Mouse (Mus musculus) left cerebral cortex, adult 18-20 months (tissue): Measurements from ENCODE around the gene Dpf3. TPM values are rescaled to one million over a fixed set of nuclear protein-coding genes. Genes with fewer than 3 reads are reported as not detected.

ENCODE experiments used
- DNase-seq, 2 experiments: peaks; one replicate each; pipeline ENCODE4 v3.0.0; 2021 to 2022; ENCODE audit warnings: low spot score in 2 of 2, mixed read lengths in 1 of 2
- total RNA-seq, 2 experiments: library from RNA; stranded (reverse); gene quantifications; 2 replicates each; pipeline ENCODE4 v1.2.3; 2021

The Dpf3 gene
- total RNA-seq, 2 experiments from 2014 or later = 4.9 to 5.6 TPM

DNA sequence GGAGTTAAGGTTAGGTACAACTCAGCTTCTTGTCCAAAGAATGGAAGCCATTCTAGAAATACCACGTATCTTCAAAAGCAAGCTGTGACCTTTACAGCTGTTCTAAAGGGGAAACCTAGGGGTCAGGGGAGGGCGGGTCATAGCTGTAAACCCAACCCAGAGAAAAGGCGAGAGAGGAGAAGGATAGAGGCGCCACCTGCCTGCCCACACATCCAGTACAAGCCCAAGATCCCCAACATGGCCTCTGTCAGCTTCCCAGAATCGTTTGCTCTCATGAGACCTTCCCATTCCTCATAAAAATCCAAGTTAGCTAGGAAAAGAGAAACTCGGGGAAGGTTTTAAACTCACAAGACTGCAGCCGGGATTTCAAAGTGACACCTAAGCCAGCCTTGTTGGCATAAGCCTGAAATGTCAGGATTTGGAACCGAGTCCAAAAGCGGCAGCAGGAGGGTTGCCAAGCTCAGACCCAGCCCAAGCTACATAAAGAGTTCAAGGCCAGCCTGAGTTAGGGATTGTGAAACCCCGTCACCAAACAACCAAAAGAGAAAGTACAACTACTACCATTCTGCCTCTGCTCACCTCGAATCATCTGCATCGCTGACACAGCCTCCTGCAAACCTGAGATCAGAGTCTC lies 63.3 kb downstream of the Dpf3 start:
- no peak for DNase-seq

DNA sequence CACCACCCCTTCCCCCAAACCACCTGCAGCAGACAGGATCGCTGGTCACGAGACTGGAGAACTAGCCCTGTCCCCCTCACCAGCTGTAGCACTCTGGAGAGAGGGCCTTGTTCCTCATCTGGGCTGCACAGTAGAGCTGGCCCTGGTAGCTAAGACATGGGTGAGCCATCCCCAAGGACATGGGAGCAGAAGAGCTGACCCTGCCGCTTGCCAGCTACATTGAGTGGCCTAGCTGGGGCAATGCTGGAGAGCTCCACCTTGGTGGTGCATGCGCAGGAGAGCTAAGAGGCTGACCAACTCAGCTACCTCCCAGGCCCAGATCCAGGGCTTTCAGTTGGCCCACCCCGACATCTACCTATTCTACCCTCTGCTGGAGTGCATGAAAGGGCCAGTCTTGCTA lies 67.2 kb downstream of the Dpf3 start:
- no peak for DNase-seq

DNA sequence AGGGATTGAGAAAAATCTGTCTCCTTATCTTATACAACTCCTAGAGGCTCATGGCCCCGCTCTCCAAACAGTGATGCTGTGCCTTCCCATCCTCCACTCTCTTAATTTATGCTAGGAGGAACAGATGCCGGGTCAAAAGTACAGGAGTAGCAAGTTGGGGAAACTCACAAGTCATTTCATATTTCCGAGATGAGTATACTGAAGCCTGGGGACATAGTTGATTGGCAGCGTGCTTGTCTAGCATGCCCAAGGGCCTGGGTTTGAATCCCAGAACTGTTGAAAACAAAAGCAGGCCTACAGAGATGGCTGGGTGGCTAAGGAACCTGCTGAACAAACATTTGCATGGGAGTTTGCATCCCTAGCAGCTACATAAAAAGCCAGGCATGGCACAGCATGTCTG lies 72.3 kb downstream of the Dpf3 start:
- DNase-seq = no peak

DNA sequence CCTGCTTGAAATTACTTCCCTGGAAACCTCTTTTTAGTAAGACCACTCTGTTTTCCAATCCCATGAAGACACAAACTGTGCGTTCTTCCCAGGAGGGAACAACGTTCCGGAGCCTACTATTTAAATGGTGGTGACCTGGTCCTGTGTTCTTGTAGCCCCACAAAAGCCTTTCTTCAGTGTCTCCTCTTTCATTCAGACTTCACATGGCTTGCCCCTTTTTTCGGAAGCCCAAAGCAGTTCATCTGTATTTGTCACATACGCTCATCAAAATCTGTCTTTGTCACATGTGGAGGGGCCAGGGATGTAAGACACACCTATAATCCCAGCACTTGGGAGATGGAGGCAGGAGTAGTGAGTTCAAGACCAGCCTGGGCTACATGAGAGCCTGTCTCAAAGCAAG lies 73.8 kb downstream of the Dpf3 start:
- no peak for DNase-seq

DNA sequence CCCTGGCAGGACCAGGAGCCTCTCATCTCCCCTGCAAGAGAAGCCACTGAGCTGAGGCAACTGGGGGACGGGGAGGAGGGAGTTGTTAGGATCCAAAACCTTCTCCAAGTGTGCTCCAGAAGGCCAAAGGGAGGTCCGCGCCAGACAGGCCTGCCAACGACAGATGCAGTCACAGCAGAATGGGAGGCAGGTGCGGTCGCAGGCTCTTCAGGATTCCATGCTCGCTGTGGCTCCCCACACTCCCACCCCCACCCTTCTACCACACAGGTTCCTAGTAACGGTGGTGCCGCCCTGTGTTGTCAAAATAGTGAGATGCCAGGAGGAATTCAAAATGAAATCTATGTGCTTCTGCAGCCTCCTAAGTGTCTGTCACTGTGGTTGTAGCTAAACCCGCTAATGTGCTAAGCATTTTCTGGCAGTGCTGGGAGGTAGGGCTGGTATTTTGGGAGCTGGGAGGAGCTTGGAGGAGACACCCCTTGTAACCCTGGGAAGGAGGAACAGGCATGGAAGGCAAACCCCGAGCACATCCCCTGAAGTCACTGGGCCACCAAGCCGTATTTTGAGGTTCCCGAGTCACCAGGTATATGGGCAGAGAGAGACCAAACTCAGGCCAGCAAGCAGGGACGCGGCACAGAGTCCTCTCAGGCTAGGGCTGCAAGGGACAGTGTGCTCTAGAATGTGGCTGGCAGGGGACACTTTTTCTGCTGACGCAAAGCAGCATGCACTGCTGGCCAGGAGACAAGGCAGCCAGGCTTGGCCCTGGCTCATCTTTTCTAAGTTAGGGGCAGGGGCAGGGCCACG lies 75.6 kb downstream of the Dpf3 start:
- peak; percentile 41 to 51 for DNase-seq

DNA sequence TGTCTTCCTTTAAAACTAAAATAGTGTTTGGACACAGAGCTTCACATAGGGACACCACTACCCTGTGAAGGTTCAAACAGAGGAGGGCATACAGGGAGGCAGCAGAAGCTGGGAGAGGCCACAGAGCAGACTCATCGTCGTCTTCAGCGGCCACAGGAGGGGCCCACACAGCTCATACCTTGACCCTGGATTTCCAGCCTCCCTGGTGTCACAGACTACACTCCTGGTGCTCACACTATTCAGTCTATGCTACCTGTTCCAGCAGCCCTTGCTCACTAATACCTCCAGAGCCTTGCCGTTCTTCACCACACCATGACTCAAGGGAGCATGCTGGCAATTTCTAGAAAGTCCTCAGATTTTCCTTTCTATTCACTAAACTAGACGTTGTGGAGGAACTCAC lies 76.5 kb downstream of the Dpf3 start:
- DNase-seq = no peak

DNA sequence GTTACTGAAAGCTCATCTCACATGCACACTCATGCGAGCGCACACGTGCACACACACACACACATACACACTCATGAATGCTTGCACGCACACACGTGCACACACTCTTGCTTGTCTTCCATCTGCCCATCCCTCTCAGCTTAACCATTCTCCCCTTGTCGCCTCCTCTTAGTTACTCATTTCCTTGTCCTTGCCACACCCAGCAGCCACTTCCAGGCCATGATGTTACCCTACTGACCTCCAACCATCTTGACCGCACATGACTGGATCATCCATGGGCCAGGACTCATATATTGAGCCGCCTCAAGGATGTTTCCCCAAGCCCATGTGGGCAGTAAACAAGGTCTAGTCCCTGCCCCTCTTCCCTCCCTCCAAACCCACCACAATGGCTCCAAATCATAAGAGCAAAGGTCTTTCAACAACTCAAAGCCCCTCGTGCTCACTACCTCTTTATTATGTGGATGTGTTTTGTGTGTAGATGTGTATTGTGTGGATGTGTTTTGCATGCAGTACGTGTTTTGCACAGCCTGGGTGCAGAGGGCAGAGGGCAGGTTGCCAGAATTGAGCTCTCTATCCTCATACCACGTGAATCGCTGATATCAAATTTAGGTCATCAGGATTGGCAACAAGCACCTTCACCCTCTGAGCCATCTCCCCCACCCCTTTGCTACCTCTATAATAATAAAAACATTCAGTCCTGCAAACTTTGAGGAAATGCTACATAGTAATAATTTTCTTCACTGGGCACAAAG lies 82.0 kb downstream of the Dpf3 start:
- DNase-seq = no peak

DNA sequence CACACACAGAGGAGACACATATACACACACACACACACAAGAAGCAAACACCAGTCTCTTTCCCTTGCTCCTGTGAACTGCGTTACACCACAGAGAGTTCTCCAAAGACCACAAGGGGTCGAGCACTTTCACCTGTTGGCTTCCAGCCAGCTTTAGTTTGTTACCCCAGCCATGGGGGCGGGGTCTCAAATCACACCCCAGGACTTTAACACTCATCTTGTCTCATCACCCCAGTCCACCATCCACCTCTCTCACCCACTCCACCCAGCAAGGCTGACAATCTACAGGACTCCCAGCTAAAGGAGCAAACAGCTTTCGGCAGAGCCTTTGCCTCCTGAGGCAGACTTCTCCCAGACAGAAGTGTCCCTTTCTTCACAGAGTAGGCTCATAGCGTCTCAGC lies 85.2 kb downstream of the Dpf3 start:
- no peak for DNase-seq

DNA sequence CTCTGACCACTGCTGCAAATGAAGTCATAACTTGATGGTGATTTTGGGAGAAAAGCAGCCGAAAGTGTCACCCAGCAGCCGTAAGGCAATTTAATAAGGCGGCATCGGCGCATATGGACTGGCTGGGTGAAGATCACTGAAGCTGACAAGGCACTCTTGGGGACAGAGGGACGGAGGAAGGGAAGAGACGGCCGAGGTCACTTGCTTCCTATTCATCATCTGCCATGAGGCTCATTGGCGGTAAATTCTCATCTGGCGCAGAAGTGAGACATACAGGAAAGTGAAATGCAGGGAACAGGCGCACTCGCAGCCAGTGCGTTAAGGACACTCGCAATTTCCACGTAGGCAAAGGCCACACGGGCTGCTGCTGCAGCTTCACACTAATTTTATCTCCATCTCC lies 95.5 kb downstream of the Dpf3 start:
- DNase-seq = no peak

DNA sequence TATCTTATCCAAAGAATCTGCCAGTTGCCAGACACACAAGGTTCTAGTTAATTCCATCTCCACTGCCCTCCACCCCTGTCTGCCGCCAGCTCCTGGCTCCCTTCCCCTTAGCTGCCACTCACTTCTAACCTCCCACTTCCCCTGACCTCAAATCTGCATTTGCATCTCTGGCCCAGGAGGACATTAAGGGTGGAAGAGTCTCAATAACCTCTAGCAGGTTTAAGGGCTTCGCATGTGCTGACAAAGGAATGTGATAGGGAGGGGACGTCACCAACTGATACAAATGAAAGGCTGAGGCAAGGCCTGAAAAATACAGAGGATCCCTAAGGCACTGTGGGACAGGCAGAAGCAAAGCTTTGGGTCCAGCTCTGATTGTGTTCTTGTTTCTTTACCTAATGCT lies 100.0 kb downstream of the Dpf3 start:
- no peak for DNase-seq

DNA sequence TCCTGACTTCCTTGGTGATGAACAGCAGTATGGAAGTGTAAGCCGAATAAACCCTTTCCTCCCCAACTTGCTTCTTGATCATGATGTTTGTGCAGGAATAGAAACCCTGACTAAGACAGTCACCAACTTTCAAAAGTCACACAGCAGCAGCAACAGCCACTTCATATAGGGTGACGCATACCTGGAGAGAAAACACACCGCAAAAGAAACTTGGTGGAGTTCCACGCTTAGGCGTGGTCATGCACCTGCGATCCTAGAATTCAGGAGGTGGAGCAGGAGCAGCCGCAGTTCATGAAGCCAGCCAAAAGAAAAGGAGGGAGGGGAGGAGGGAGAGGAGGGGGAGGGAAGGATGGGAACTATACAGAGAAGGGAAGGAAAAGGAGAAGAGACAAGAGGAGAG lies 106.4 kb downstream of the Dpf3 start:
- DNase-seq = no peak

DNA sequence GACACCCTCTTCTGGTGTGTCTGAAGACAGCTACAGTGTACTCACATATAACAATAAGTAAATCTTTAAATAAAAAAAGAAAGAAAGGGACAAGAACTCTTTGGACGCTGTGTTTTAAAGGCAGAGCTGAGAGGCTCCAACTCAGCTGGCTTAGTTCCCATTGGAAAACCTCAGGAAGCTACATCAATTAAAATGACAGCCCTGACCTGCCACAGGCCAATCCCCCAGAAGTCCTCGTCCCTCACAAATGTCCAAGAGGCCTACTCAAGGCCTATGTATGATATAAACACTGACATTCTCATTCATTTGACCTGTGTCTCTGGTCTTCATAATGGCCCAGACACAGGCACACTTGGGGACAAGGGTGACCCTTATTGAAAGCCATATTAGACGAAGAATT lies 107.5 kb downstream of the Dpf3 start:
- DNase-seq = no peak

DNA sequence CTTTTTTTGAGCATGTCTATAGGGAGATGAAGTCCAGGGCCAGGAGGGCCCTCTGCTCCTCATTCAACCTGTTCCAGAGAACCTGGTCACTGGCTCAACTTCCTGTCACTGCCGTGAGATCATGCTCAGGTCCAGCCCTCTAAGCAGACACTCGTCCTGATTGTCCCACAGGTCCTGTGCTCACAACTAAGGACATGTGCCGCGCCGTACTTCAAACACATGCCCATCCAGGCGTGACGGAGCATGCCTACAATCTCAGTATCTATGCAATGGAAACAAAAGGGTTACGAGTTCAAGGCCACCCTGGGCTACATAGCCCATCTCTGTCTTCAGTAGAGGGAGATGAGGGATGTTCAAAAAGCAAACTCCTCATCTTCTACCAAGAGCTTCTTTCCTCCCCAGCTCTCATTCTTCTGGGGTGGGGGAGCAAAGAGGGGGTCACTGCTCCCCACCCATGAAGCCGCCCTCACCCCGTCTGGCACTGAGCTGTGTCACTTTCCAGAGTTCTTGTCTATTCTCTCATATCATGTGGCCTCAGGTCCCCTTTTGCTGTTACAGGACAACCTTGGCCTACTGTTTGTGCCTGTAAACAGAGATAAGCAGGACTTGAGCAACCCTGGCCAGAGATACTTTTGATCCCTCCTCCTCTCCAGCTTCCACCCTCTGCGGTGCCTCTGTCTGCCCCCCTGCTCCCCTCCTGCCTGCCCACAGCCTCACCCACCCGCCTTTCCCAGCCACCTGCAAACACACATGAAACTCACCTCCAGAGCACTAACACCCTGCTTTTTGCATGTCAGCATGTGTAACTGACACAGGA lies 112.3 kb downstream of the Dpf3 start:
- no peak for DNase-seq

DNA sequence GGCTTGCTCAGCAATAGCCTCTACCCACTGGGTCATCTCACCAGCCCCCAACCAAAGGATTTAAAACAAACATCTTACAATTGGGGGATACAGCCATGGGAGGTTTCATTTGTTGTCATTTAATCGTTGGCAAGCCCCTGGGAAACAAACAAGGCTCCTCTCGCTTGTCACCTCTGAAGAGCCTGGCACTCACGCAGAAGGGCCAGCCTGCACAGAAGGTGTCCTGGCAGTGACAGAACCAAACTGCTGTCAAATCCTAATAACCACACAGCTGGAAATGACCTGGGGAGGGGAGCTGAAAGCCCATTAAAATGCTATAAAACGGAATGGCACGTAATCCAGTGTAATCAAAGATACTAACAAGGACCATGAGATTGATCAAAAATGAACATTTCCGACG lies 114.4 kb downstream of the Dpf3 start:
- no peak for DNase-seq

DNA sequence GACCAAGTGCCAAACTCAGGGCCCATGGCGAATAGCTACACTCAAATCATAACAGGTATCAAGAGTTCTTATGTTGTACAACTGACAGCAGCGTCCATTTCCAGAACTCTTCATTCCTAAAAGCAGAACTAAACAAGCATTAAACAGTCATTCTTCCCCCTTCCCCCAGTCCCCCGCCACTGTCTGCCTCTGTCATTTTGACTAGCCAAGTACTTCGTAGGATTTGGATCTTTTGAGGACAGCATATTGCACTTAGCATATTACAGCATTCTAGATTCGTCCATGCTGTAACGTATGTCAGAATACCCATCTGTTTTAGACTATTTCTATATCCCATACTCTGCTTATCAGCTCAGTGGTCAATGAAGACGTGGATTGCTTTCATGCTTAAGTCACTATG lies 115.2 kb downstream of the Dpf3 start:
- no peak for DNase-seq

DNA sequence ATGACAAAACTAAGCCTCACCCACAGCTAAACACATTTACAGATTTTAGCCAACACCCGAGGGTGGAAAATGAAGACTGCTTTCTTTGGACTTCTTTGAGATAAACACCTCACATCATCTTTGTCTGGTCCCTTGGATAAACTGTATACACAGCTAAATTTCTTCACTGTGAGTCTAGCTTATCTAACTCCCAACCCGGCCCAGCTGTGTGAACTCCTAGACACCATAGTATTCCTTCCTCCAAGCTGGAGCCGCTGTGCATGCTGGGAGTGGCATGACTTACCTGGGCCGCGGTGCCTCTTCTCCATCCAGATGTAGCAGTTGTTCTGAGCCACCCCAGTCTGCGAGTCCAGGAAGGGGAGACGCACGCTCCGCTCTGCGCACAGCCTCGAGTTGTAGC lies 117.3 kb downstream of the Dpf3 start:
- no peak for DNase-seq

DNA sequence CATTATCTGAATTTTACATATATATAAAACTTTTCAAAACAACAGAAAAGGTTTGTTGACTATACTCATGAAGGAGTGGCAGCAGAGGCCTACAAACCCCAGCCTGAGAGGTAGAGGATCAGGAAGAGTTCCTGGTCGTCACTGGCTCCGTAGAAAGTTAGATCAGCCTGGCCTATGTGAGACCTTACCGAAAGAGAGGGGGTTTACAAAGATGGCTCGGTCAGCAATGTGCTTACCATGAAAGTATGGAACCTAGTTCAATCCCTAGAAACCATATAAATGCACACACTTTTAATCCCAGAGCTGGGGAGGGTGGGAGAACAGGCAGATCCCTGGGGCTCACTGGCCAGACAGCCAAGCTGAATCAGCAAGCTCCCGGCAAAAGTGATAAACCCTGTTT lies 118.1 kb downstream of the Dpf3 start:
- no peak for DNase-seq

DNA sequence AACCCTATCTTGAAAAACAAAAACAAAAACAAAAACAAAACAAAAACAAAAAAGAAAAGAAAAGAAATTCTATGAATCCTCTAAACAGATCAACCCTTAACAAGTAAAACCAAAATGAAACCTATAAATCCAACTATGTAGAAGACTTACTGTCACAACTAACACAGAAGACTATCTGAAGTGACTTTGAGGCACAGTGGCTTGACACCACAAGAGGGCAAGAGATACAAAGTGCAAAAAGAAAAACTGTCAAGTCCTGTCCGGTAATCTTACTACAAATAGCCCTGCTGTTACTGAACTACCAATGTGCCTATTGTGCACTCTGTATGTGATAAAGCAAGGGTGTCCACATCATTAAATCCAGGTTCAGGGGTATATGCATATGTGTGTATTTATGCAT lies 120.0 kb downstream of the Dpf3 start:
- no peak for DNase-seq

DNA sequence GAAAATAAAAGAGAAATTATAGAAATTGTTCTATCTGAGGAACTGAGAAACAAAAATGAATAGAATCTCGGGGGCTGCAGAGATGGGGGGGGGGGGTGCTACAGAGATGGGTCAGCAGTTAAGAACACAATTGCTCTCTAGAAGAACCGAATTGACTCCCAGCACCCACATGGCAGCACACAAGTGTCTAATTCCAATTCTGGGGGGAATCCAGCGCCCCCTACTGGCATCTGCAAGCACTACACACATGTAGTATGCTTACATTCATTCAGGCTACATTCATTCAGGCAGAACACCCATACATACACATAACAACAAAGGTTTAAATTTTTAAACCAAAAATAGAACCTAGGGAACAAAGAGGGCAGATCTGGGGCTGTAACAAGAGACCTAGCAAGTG lies 122.7 kb downstream of the Dpf3 start:
- DNase-seq = no peak

DNA sequence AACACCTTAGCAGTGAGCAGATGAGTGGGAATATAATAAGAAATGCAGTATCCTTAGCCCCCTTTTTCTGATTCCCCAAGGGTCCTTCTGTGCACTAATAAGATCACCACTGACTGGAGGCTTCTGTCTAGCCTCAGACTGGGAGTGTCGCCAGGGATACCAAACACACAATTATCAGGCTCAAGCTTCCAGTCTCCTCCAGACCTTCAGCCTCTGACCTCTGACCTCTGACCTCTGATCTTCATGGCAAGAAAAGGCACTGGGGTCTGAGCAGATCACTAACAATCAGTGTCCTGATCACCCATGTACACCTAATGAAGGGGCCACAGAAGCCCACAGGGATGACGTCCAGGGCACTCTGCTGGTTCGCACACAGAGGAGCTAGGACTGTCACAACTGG lies 125.7 kb downstream of the Dpf3 start:
- DNase-seq = no peak

DNA sequence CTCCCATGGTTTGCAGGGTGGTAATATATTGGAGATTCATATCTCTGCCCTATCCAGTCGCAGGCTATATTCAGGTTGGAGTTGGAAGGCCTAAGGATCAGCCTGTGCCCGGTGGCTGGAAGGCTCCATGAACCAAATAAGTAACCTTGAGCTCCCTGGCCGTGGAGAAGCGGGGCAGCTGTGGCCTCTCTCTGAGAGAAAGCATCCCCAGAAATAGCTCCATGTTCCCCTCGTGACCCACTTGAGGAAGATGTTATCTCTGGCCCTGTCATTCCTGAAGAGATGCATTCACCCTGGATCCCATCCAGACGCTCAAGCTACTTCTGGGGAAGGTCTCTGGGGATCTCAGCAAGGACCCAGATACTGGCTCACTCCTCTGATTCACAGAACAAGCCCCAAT lies 134.9 kb downstream of the Dpf3 start:
- DNase-seq = no peak

DNA sequence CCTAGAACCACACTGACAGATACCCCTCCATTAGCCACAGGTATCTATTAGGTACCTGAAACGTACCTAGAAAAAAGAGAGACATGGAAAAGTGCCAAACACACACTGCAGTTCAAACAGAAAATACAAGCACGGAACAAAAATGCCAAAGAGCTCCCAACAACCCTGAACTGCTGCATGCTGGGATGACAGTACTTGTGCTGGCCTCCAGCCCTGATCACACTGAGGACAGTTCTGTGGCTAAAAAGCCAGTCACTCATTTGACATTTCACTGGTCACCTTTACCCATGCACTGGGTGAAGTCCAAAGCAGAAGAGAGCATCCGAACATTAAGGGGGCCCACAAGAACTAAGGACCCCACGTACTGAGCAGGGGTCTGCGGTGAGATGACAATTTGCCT lies 137.8 kb downstream of the Dpf3 start:
- no peak for DNase-seq
